Mouse (Mus musculus): Measurements from ENCODE around the gene Magi3. TPM values are rescaled to one million over a fixed set of nuclear protein-coding genes. Genes with fewer than 3 reads are reported as not detected.

The Magi3 gene
- total and polyA plus RNA-seq, 3 experiments = 0.68 to 2.6 (median 1.8) TPM

- H3K36me3 ChIP-seq (replicated peaks in 1 of 2; ENCODE audit: control insufficient read depth in 1 of 2, insufficient read depth in 1 of 2, low read length in 1 of 2) = no peaks in the 10 kb centered on the region
- no peak overlapping the region for H3K4me2 ChIP-seq (ENCODE audit: insufficient read depth, low read depth, poor library complexity, severe bottlenecking)
- in situ Hi-C loops (cut with MboI; ENCODE audit: low pct_ligation_motif_present, low pct_unique_long_range_greater_than_20kb, low sequenced_read_pairs) = no loop called here
- H3K27me3 ChIP-seq (replicated peaks) = no peaks in the 10 kb centered on the region
- no peak overlapping the region for H3K9ac ChIP-seq (ENCODE audit: insufficient read depth, low read depth)
- no peak for DNase-seq (ENCODE audit: extremely low read depth)
- H3K4me3 ChIP-seq (replicated peaks in 1 of 3; ENCODE audit: low read depth in 2 of 3, low read length in 2 of 3, poor library complexity in 1 of 3) = no peak overlapping the region
- H3K4me1 ChIP-seq (ENCODE audit: control insufficient read depth in 1 of 2, insufficient read depth in 2 of 2) = peaks cover 0 to 8% of the 10 kb centered on the region in 2 experiments; a peak in 2 of 4 replicates
- no peaks in the 10 kb centered on the region for H3K9me3 ChIP-seq (replicated peaks; ENCODE audit: low read length)
- H3K27ac ChIP-seq (ENCODE audit: insufficient read depth, low read depth) = no peak overlapping the region
- H3K79me2 ChIP-seq (replicated peaks; ENCODE audit: control insufficient read depth, extremely low read depth, insufficient read depth, poor library complexity, severe bottlenecking) = no peaks in the 10 kb centered on the region
- dilution Hi-C loops (cut with MboI; ENCODE audit: extremely low pct_ligation_motif_present, extremely low pct_unique_long_range_greater_than_20kb, low sequenced_read_pairs) = no loop called here
- TF ChIP-seq NRF1 (IDR thresholded peaks at IDR 0.05; ENCODE audit: low read depth, low read length) (no peak), CHD2 (IDR thresholded peaks at IDR 0.05; ENCODE audit: low read length) (no peak), MXI1 (IDR thresholded peaks at IDR 0.05; ENCODE audit: low read depth, low read length) (no peak), MAX (IDR thresholded peaks at IDR 0.05; ENCODE audit: low read length) (no peak), TBP (conservative IDR thresholded peaks at IDR 0.05; ENCODE audit: low read depth, low read length) (no peak), JUN (IDR thresholded peaks at IDR 0.05; ENCODE audit: insufficient read depth, low read depth, low read length) (no peak), ZNF384 (IDR thresholded peaks at IDR 0.05; ENCODE audit: low read depth, low read length) (no peak), PAX5 (IDR thresholded peaks at IDR 0.05; ENCODE audit: low read length) (no peak), ETS1 (conservative IDR thresholded peaks at IDR 0.05; ENCODE audit: low read depth, low read length) (no peak), ELF1 (IDR thresholded peaks at IDR 0.05; ENCODE audit: low read depth, low read length) (no peak), GABPA (IDR thresholded peaks at IDR 0.05; ENCODE audit: insufficient replicate concordance, low read depth, low read length) (no peak), POLR2AphosphoS2 (IDR thresholded peaks at IDR 0.05; ENCODE audit: low read depth, low read length) (no peak), MYC (IDR thresholded peaks at IDR 0.05; ENCODE audit: low read depth, low read length) (no peak), ZMIZ1 (IDR thresholded peaks at IDR 0.05; ENCODE audit: low read depth, low read length) (no peak), HCFC1 (IDR thresholded peaks at IDR 0.05; ENCODE audit: low read depth, low read length) (no peak), USF1 (IDR thresholded peaks at IDR 0.05; ENCODE audit: low read depth, low read length) (no peak), NELFE (IDR thresholded peaks at IDR 0.05; ENCODE audit: low read depth, low read length) (no peak), ZKSCAN1 (IDR thresholded peaks at IDR 0.05; ENCODE audit: borderline replicate concordance, low read depth, low read length) (no peak), E2F4 (IDR thresholded peaks at IDR 0.05; ENCODE audit: insufficient replicate concordance, low read depth, low read length) (no peak), CHD1 (IDR thresholded peaks at IDR 0.05; ENCODE audit: low read depth, low read length) (no peak)
Observed at GRCm38 (mm10) chr3:104184270-104184669, 35.9 kb downstream of the Magi3 start.

- Histone ChIP-seq H3K79me2 (replicated peaks; ENCODE audit: control insufficient read depth, extremely low read depth, insufficient read depth, poor library complexity, severe bottlenecking) (no peaks in the 10 kb centered on the region), H3K36me3 (replicated peaks in 1 of 2; ENCODE audit: control insufficient read depth in 1 of 2, insufficient read depth in 1 of 2, low read length in 1 of 2) (no peaks in the 10 kb centered on the region), H3K27me3 (replicated peaks) (no peaks in the 10 kb centered on the region), H3K4me3 (replicated peaks in 1 of 3; ENCODE audit: low read depth in 2 of 3, low read length in 2 of 3, poor library complexity in 1 of 3) (no peak overlapping the region), H3K9ac (ENCODE audit: insufficient read depth, low read depth) (no peak overlapping the region), H3K4me2 (ENCODE audit: insufficient read depth, low read depth, poor library complexity, severe bottlenecking) (no peak overlapping the region), H3K4me1 (ENCODE audit: control insufficient read depth in 1 of 2, insufficient read depth in 2 of 2) (peaks cover 0 to 8% of the 10 kb centered on the region in 2 experiments; a peak in 2 of 4 replicates), H3K27ac (ENCODE audit: insufficient read depth, low read depth) (no peak overlapping the region), H3K9me3 (replicated peaks; ENCODE audit: low read length) (no peaks in the 10 kb centered on the region)
- DNase-seq (ENCODE audit: extremely low read depth) = no peak
- TF ChIP-seq ELF1 (IDR thresholded peaks at IDR 0.05; ENCODE audit: low read depth, low read length) = no peak
- TF ChIP-seq CHD2 (IDR thresholded peaks at IDR 0.05; ENCODE audit: low read length) = no peak
- TF ChIP-seq ZKSCAN1 (IDR thresholded peaks at IDR 0.05; ENCODE audit: borderline replicate concordance, low read depth, low read length) = no peak
- no peak for TF ChIP-seq ZC3H11A (IDR thresholded peaks at IDR 0.05; ENCODE audit: low read depth, low read length)
- no peak for TF ChIP-seq ZMIZ1 (IDR thresholded peaks at IDR 0.05; ENCODE audit: low read depth, low read length)
- no peak for TF ChIP-seq EP300 (IDR thresholded peaks at IDR 0.05; ENCODE audit: low read length)
- no peak for TF ChIP-seq POLR2AphosphoS2 (IDR thresholded peaks at IDR 0.05; ENCODE audit: low read depth, low read length)
- no peak for TF ChIP-seq IRF4 (IDR thresholded peaks at IDR 0.05; ENCODE audit: low read depth, low read length)
- no peak for TF ChIP-seq MXI1 (IDR thresholded peaks at IDR 0.05; ENCODE audit: low read depth, low read length)
- no peak for TF ChIP-seq MEF2A (IDR thresholded peaks at IDR 0.05; ENCODE audit: borderline replicate concordance, low read depth, low read length)
- no peak for TF ChIP-seq PAX5 (IDR thresholded peaks at IDR 0.05; ENCODE audit: low read length)
- TF ChIP-seq TCF12 (IDR thresholded peaks at IDR 0.05; ENCODE audit: low read depth, low read length) = no peak
- no peak for TF ChIP-seq ETS1 (conservative IDR thresholded peaks at IDR 0.05; ENCODE audit: low read depth, low read length)
- no peak for TF ChIP-seq GABPA (IDR thresholded peaks at IDR 0.05; ENCODE audit: insufficient replicate concordance, low read depth, low read length)
- in situ Hi-C loops (cut with MboI; ENCODE audit: low pct_ligation_motif_present, low pct_unique_long_range_greater_than_20kb, low sequenced_read_pairs) = no loop called here
- dilution Hi-C loops (cut with MboI; ENCODE audit: extremely low pct_ligation_motif_present, extremely low pct_unique_long_range_greater_than_20kb, low sequenced_read_pairs) = no loop called here
Observed at GRCm38 (mm10) chr3:104183656-104184055, 36.5 kb downstream of the Magi3 start.
